Mouse (Mus musculus) embryonic facial prominence, embryonic 15.5 days (tissue): Measurements from ENCODE around the gene Naif1. TPM values are rescaled to one million over a fixed set of nuclear protein-coding genes. Genes with fewer than 3 reads are reported as not detected.

Source experiments
- ATAC-seq: fragments of 200-750 bp; cut with Nextera tagmentation; 2 replicates; pipeline ENCODE4 v1.8.0; 2017; ENCODE audit warnings: low read depth, moderate TSS enrichment; ENCODE audit not compliant: insufficient number of reproducible peaks, low FRiP score, low TSS enrichment
- H3K27ac ChIP-seq: fragments of 300-500 bp; sonication (generic); replicated peaks from 2 replicates; pipeline ENCODE4 v1.5.1; 2015; ENCODE audit warnings: mild to moderate bottlenecking, inconsistent platforms
- H3K27me3 ChIP-seq: fragments of 300-500 bp; sonication (generic); 2 replicates; pipeline ENCODE4 v1.6.1; 2015; ENCODE audit warnings: inconsistent platforms
- H3K36me3 ChIP-seq: fragments of 300-500 bp; sonication (generic); 2 replicates; pipeline ENCODE4 v1.6.1; 2015; ENCODE audit warnings: mild to moderate bottlenecking, inconsistent platforms
- H3K4me1 ChIP-seq: fragments of 300-500 bp; sonication (generic); 2 replicates; pipeline ENCODE4 v1.6.1; 2015; ENCODE audit warnings: inconsistent platforms
- H3K4me2 ChIP-seq: fragments of 300-500 bp; sonication (generic); replicated peaks from 2 replicates; pipeline ENCODE4 v1.6.1; 2015; ENCODE audit warnings: mild to moderate bottlenecking, inconsistent platforms
- H3K4me3 ChIP-seq: fragments of 300-500 bp; sonication (generic); replicated peaks from 2 replicates; pipeline ENCODE4 v1.5.1; 2015; ENCODE audit warnings: mild to moderate bottlenecking, inconsistent platforms
- H3K9ac ChIP-seq: fragments of 300-500 bp; sonication (generic); 2 replicates; pipeline ENCODE4 v1.6.1; 2015; ENCODE audit warnings: inconsistent platforms
- H3K9me3 ChIP-seq: fragments of 300-500 bp; sonication (generic); replicated peaks from 2 replicates; pipeline ENCODE4 v1.6.1; 2016; ENCODE audit warnings: inconsistent platforms
- WGBS: fragments of 180-500 bp; shearing (Covaris S2); methylation state at CpG from one replicate; pipeline ENCODE4 v1.1.7; 2015; 5-methylcytosine and 5-hydroxymethylcytosine counted together
- polyA plus RNA-seq: library from polyadenylated mRNA; unstranded; fragments of >200 nt; fragmentation: Nextera tagmentation; extraction: Ambion mirVana; gene quantifications from 2 replicates; pipeline ENCODE4 v1.2.1, GENCODE M21; 2015

Gene Naif1
- polyA plus RNA-seq, 1 experiment from 2014 or later: 6.2 TPM

DNA sequence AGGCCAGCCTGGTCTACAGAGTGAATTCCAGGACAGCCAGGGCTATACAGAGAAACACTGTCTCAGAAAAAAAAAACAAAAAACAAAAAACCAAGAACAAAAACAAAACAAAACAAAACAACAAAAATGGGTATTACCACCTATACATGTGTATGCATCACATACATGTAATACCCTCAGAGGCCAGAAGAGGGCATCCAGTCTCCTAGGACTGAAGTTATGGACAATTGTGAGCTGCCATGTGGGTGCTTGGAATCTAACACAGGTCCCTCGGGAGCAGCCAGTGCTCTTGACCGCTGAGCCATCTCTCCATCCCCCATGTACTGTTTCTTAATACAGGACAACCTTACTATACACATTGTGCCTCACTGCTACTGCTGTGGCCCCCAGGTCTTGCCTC lies 55.3 kb downstream of the Naif1 start:
- Histone ChIP-seq H3K36me3 (no peaks in the 10 kb centered on the region), H3K4me2 (no peak overlapping the region), H3K27me3 (no peaks in the 10 kb centered on the region), H3K4me3 (no peak overlapping the region), H3K9me3 (no peaks in the 10 kb centered on the region), H3K27ac (no peak overlapping the region), H3K9ac (no peak overlapping the region), H3K4me1 (peaks cover 6% of the 10 kb centered on the region; the same call in 1 of the 2 replicates)
- 95% methylated on average over 2 of the region's 2 CpGs for WGBS
- no peak for ATAC-seq

Other genes with a start within 250 kb of the Naif1 start
- gene Pomt1, start 213.9 kb upstream of the Naif1 start, polyA plus RNA-seq: 25.1 and 26.3 TPM in 2 replicates
- gene Uck1, start 190.3 kb upstream of the Naif1 start, polyA plus RNA-seq: 66.9 and 67.1 TPM in 2 replicates
- 31.6 and 33.9 TPM in 2 replicates for gene Golga2, start 163.1 kb upstream of the Naif1 start, polyA plus RNA-seq
- 450 and 462 TPM in 2 replicates for gene Swi5, start 162.4 kb upstream of the Naif1 start, polyA plus RNA-seq
- gene Ciz1, start 98.1 kb upstream of the Naif1 start, polyA plus RNA-seq: 54.6 and 57.3 TPM in 2 replicates
- gene Dnm1, start 97.1 kb upstream of the Naif1 start, polyA plus RNA-seq: 30.7 and 31.5 TPM in 2 replicates
- 71.6 and 71.9 TPM in 2 replicates for gene 1110008P14Rik, start 68.5 kb upstream of the Naif1 start, polyA plus RNA-seq
- gene Lcn2, start 62.2 kb upstream of the Naif1 start, polyA plus RNA-seq: 5.6 and 6.5 TPM in 2 replicates
- 28.3 and 29.8 TPM in 2 replicates for gene Ptges2, start 54.6 kb upstream of the Naif1 start, polyA plus RNA-seq
- gene Slc25a25, start 988 bp downstream of the Naif1 start, polyA plus RNA-seq: 20.8 and 22.1 TPM in 2 replicates
- gene Fam102a, start 84.9 kb downstream of the Naif1 start, polyA plus RNA-seq: 19.5 and 21.0 TPM in 2 replicates
- gene Dpm2, start 120.4 kb downstream of the Naif1 start, polyA plus RNA-seq: 113 and 119 TPM in 2 replicates
- 0.53 and 0.94 TPM in 2 replicates for gene Pip5kl1, start 124.3 kb downstream of the Naif1 start, polyA plus RNA-seq
- gene 9430097D07Rik, start 125.2 kb downstream of the Naif1 start, polyA plus RNA-seq: 0.11 and 0.12 TPM in 2 replicates
- 34.8 and 36.5 TPM in 2 replicates for gene St6galnac4, start 136.6 kb downstream of the Naif1 start, polyA plus RNA-seq
- gene St6galnac6, start 149.3 kb downstream of the Naif1 start, polyA plus RNA-seq: 26.9 and 27.7 TPM in 2 replicates
- 67.9 and 83.8 TPM in 2 replicates for gene Ak1, start 171.3 kb downstream of the Naif1 start, polyA plus RNA-seq
- gene Eng, start 196.1 kb downstream of the Naif1 start, polyA plus RNA-seq: 83.8 and 86.3 TPM in 2 replicates